Mouse (Mus musculus) adrenal gland, postnatal 10 days (tissue): ENCODE results near the gene Fam173b. TPM values are rescaled to one million over a fixed set of nuclear protein-coding genes. Genes with fewer than 3 reads are reported as not detected.

Source experiments
- DNase-seq: peaks from one replicate; pipeline ENCODE4 v3.0.0; 2021; ENCODE audit warnings: mixed read lengths
- total RNA-seq, 2 experiments: library from RNA; stranded (reverse); gene quantifications; 2 replicates each; pipeline ENCODE4 v1.2.3; 2021

Gene Fam173b
- total RNA-seq, 2 experiments from 2014 or later: 14.8 to 19.4 TPM

DNA sequence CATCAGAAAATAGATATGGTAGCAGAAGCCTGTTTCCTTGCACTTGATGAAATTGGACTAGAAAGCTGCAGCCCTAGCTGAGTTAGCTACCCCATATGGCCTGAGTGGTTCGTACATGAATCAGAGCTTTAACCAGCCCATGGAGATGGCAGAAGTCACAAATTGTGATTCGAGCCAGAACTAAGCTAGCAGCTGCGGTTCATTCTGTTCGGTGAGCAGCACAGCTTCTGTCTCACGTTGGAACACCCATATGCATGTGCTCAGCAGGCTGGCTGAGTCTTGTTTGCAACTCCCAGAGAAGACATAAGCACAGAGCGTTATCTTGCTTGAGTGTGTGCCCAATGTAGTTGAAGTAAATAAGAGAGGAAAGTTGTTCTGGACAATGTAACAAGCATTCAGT, 32.9 kb downstream of the Fam173b start:
- no peak for DNase-seq

DNA sequence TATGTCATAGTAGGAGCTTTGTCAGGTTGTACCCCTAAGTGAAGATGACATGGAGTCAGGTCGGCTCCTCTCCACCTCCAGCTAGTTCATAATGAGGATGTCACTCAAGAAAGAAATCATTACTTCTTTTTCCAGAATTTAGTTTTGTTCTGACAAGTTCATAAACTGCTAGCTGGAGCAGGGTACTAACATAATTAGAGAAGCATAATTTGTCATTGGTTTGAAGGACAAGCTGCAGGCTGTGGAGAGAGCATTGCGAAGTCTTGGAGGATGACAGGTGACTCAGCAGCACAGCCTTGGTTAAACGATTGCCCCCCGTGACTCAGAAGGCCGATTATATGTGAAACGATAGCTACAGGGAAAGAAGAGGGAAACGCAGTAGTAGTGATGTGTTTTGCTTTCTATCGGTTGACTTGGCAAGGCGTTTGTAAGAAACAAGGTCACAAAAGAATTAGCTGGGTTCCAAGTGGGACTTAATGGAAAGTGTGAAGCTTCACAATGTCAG, 34.5 kb downstream of the Fam173b start:
- peak; percentile 61 for DNase-seq

DNA sequence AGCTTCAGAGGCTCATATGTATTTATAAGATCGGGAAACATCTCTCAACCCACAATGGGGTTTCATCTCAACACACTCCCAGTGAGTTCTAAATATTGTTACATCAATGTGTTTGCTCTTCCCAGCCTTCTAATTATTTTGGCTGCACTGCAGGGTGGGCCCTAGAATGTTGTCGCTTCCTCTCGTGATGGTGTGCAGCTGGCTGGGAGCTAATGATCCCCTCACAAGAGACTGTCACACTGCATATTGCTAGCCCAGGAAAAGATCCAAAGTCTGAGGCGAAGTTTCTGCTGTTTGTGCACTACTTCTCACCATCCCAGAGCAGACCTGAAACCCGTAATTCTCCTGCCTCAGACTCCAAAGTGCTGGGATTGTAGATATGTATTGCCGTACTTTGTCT, 45.6 kb downstream of the Fam173b start:
- DNase-seq: no peak

DNA sequence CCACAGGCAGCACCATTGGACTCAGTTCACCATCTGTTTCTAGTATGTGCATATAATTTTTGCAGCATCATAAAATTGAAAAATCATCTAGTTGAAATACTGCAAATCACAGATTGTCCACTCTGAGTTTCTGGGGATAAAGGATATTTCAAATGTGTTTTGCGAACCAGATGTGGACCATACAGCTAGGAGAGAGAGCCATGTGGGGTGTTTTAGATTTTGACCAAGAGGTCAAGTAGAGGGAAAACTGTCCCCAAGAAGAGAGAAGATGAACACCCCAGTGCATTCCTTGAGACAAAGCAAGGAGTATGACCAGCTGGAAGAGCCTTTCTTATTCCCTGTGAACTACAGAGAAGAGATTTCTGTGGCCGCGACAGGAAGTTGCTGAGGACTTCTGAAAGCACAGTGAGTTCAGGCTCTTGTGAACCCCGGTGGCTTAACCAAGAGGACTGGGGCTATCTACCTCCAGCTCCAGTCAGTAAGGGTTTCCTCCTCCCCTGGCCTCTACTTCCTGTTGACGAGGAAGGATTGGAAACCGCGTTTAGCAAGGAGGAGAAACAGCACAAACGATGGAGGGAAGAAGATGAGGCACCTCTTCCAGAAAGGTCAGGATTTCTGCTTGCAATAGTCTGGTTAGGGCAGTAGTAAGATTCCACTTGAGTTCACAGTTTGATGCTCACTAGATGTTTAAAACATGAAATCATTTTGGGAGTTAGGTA, 46.4 kb downstream of the Fam173b start:
- DNase-seq: no peak

DNA sequence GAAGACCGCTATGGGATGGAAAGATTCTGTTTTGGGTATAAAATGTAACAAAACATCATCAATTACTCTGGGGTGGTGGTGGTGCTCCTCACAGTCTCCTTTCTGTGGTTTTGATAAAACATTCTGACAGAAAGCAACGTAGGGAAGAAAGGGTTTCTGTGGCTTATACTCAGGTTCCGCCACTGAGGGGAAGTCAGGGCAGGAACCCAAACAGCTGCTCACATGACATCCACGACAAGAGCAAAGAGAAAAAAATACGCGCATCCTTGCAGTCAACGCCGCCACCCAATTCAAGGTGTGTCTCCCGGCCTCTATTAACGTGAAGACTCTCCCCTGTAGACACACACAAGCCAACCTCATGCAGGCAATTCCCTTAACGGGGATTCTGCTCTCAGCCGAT, 48.0 kb downstream of the Fam173b start:
- DNase-seq: no peak

DNA sequence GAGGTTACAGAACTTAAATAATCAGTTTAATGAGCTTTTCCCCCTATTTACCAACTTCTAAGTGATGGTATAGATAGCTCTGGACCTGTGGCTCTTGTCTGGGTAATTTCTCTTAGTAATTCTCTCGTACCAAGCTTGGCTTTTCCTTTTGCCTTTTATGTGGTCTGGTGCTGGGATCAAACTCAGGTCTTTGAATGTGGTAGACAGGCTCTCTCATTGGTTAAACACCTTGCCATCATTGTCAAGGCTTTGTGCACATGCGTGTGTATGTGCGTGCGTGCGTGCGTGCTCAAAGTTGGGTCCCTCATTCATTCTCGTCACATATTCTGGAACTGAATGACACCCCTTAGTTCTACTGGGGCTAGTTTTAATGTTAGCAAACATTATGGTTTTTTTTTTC, 49.2 kb downstream of the Fam173b start:
- DNase-seq: no peak

DNA sequence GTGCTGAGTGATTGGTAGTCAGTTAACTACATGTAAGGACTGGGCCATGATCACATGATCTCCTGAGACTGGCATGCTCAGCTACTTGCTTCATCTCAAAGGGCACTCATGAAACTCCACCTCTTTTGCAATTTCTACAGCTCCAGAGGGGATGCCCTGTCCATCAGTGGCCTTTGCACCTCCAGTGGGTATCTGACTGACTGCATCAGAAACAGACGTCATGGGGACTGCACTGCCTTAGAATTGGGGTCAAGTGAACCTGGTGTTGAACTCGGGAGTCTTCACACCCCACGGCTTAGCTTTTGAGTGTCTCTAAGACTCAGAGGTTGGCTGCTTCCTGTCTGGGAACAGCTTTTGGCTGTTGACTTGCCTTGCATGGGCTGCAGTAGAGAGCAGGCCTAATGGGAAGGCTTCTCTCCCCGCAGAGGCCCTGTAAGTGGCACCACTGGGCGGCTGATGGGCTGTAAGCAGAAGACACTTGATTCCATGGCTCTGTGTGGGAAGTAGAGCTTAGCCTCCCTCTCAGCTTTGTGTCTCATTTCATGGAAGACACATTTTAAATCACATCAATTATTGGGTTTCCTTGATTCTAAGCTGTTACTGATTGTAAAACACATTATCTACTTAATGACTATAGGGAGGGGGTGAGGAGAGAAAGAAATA, 58.6 kb downstream of the Fam173b start:
- no peak for DNase-seq

DNA sequence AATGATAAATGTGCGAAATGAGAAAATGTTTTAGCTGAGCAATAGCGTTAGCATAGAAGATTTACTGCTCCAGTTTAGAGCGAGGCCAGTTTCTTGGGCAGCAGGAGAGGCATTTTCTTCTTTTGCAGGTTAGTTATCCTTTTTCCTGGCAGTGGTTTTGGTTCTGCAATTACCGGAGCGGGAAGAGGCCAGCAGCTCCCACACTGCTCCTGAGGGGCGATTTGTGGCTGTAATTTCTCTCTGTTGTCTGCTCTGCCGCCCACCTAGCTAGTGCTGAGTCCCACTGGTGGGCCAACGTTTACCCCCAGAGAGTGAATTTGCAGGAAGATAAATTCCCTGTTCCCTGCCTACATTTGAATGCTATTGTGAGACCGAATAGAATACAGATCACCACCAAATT, 59.2 kb downstream of the Fam173b start:
- no peak for DNase-seq

DNA sequence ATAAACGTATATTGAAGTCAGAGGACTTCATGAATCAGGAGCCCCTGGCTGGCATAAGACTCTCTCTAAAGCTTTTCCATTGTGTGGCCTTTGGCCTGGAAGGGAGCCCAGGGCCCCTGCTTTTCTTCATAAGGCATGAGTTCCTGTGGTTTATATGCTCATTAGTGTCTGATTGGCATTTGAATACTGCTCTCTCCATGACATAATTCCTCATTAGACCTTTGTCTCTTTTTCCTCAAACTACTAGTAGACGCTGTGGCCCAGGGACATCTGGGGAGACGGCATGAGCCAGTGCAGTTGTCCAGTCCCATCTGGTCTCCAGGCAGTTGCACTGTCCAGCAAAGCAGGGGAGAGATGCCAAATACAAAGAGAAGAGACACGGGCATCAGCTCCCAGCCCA, 60.1 kb downstream of the Fam173b start:
- no peak for DNase-seq

DNA sequence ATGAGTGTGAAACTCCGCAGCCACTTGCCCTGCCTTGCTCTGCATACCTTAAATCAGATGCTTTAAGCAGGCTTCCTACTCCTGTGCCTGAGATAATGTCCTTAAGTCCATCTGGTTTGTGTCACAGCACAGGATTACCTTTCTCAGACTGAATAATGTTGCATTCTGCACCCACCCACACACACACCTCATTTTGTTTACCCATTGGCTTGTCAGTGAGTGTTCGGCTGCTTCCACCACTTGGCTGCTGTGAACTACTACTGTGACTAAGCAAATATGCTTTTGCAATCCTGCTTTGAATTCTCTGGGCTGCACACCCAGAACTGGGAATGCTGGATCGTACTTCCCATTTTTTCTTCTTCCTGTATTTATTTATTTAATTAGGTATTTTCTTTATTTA, 61.4 kb downstream of the Fam173b start:
- peak; percentile 22 for DNase-seq

Other genes starting within 250 kb of the Fam173b start
- 1 to 10 TPM; 1.6 to 2.1 TPM for gene Ankrd33b, start 234.1 kb upstream of the Fam173b start, total RNA-seq
- 1 to 10 TPM; 2.6 to 3.5 TPM for gene Ropn1l, start 148.1 kb upstream of the Fam173b start, total RNA-seq
- 100 to 1,000 TPM in 1 of 2 experiments, 10 to 100 TPM in 1; 97.6 to 101 TPM for gene March6, start 70.8 kb upstream of the Fam173b start, total RNA-seq
- gene Cmbl, start 36.5 kb upstream of the Fam173b start, total RNA-seq: 100 to 1,000 TPM in 1 of 2 experiments, 10 to 100 TPM in 1; 82.2 to 106 TPM
- gene Cct5, start within 50 bp of the Fam173b start, total RNA-seq: 100 to 1,000 TPM; 272 to 290 TPM